Mouse (Mus musculus): ENCODE results near the gene Bud13. TPM values are rescaled to one million over a fixed set of nuclear protein-coding genes. Genes with fewer than 3 reads are reported as not detected.
"Not testable (repeated sequence)": the region's sequence is repeated elsewhere in the genome, so short reads cannot be mapped to it uniquely, and the experiment has no call there.

Gene Bud13
- total RNA-seq, 2 experiments from 2014 or later, result 9.0 to 10.8 TPM

- no peak for DNase-seq (ENCODE audit: low spot score in 2 of 2)
These were observed 52.7 kb downstream of the Bud13 start for GRCm38 (mm10) chr9:46335461-46335995.

DNA sequence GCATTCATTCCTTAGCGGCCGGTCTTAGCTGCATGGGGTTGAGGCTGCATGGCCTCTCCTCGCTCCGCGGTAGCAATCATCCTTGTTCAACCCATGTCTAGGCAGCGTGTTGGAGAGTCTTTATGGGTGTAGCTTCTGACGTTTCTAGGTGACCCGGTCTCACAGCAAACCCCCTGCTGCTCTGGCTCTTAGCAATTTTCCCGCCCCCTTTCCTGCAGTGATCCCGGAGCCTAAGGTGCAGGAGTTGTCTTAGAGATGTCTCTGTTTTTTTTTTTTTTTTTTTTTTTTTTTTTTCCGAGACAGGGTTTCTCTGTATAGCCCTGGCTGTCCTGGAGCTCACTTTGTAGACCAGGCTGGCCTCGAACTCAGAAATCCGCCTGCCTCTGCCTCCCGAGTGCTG is 53.5 kb downstream of the Bud13 start:
- not testable (repeated sequence) for DNase-seq (ENCODE audit: low spot score in 2 of 2)

DNA sequence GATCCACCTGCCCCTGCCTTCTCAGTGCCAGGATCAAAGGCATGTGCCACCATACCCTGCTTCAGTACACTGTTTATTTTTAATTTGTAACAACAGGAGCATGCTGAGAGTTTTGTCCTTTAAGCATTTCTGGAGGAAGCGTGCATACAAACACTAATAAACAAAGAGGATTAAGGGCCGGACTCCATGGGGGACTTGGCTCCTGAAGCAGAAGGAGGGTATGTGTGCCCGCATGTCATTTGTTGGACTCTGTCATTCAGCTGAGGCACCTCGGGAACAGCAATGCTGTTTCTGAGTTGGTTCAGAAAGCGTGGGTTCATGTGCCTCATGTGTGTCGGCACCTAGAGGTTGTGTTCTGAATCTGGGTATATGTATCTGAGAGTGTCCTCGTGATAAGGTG is 54.5 kb downstream of the Bud13 start:
- no peak for DNase-seq (ENCODE audit: low spot score in 2 of 2)

- peak; percentile 50 to 79 for DNase-seq (ENCODE audit: low spot score in 2 of 2)
These were observed 55.1 kb downstream of the Bud13 start for GRCm38 (mm10) chr9:46337852-46338291.

DNA sequence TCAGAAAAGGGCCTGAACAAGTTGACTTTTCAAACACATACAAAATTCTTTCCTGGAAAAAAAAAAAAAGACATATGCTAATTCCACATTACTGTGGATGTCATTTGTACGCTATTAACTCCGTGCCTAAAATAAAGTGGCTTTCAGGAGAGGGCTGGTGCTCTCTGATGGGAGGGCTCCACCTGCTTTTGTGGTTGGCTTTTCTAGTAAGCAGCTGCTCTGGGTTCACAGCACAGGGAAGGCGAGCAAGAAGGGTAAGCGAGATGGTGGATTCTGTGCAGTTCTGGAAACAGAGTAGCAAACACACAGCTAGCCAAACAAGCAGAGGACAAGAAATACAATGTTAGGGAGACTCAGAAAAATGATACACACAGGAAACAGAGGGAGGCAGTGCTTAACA is 55.6 kb downstream of the Bud13 start:
- no peak for DNase-seq (ENCODE audit: low spot score in 2 of 2)

GRCm38 (mm10) chr9:46339051-46339652 is 56.3 kb downstream of the Bud13 start:
- DNase-seq (ENCODE audit: low spot score in 2 of 2), result no peak

DNA sequence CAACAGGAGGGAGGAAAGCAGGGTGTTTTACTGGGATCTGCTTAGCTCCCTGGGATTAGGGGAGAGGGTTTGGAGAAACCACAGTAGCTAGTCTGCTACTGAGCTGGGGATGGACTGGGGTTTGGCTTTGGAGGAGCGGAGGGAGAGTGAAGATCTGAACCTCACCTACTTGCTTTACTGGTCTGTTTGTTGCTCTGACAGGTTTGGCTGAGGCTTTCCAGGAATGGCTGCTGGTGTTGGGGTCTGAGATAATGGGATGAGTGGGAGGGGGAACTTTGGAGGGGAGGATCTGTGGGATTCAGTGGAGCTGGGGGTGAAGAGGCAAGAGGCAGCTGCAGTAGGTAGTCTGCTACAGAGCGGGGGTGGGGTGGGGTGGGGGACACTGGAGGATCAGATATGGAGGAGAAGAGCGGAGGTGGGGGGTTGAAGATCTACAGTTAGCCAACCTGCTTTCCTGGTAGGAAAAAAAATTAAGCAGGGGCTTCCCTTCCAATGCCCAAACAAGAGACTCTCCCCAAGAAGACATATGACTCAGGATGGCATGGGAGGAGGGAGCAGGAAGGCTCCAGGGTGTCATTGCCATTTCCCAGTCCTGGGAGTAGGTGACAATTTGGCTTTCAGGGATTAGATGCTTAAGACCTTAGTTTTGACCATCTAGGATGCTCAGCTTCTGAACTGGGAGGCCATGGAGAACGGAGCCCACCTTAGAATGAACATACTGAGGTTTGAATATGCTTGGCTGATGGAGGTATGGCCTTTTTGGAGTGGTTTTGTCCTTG is 63.3 kb downstream of the Bud13 start:
- DNase-seq (ENCODE audit: low spot score in 2 of 2), result no peak

Other genes starting within 250 kb of the Bud13 start
- under 1 TPM in 1 of 2 experiments, not detected in 1; 0.53 TPM for gene Apoa1, start 54.4 kb upstream of the Bud13 start, total RNA-seq (2021)
- not detected for gene Apoc3, start 47.4 kb upstream of the Bud13 start, total RNA-seq (2021)
- gene Apoa4, start 42.3 kb upstream of the Bud13 start, total RNA-seq (2021), result not detected
- gene Apoa5, start 14.4 kb upstream of the Bud13 start, total RNA-seq (2021), result not detected
- 10 to 100 TPM; 33.3 to 36.2 TPM for gene Zpr1, start 9.9 kb upstream of the Bud13 start, total RNA-seq (2021)
- gene 4931429L15Rik, start 37.0 kb downstream of the Bud13 start, total RNA-seq (2021), result not detected